Mouse (Mus musculus): ENCODE measurements around the gene Evl. TPM values are rescaled to one million over a fixed set of nuclear protein-coding genes. Genes with fewer than 3 reads are reported as not detected.

The Evl gene
- polyA plus RNA-seq, 1 experiment from 2014 or later = 88.5 TPM

DNA sequence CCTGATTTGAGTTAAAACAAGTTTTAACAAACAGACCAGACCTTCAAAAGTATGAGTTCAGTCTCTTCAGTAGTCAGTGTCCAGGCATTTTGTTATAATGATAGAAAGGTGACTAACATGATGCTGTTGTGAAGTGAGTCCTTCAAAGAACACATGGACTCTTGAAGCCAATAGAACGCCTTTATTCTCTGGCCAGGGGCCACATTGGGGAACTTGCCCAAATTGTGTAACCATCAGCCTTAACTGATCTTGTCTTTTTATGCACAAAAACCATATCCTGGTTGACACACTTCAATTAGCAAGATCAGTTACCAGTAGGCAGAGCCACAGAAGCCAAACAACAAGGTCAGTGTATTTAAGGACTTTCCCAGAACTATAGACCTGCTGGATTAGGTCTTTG is 75.0 kb downstream of the Evl start:
- H3K9ac ChIP-seq = no peak overlapping the region
- 0 out of 2 replicates have a peak, but pooled peaks cover 4% of the 10 kb centered on the region for H3K36me3 ChIP-seq
- 90% methylated on average over 1 of the region's 1 CpGs for WGBS
- no peaks in the 10 kb centered on the region for H3K4me1 ChIP-seq
- ATAC-seq (ENCODE audit: insufficient number of reproducible peaks, insufficient read depth, low FRiP score, low TSS enrichment) = no peak
- no peak overlapping the region for H3K4me3 ChIP-seq
- H3K27me3 ChIP-seq = no peaks in the 10 kb centered on the region
- no peaks in the 10 kb centered on the region for H3K9me3 ChIP-seq
- no peak overlapping the region for H3K27ac ChIP-seq
- no peak overlapping the region for H3K4me2 ChIP-seq (replicated peaks)

DNA sequence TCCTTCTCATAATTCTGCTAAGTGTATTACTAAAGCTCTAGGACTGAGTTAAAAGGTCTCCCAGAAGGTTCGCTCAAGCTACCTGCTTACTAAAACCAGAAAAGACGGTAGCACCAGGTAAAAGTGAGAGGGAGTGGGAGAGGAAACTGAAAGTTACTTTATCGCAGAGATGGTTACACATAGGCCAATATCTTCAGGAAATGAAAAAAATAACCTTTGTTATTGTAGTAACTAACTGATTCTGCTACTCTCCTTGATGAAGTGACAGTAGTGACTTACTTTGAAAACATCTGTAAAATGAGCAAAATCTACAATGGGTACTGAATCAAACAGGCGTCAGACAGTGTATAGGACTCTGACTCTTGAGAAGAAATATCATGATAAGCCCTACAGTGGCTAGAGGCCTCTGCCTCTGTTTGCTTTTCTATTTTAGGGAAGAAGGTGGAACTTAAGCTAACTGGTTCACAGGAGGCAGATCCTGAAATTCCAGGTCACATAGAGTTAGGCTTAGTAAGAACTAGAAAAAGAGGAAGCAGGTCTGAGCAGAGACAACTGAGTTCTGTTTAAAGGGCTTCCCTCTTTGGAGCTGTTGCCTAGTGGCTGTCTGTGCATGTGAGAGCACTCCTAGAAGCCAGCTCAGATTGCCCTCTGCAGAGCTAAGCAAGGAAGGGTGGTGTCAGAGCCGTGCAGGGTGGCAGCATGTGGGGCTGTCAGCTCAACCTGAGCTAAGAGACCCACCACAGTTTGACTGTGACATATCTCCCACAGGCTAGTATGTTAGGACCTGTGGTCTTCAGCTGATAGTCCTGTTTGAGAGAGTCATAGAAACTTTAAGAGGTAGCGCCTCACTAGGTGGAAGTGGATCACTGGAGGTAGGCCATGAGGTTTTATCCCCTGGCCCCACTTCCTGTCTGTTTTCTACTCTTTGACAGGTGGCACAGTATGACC is 76.5 kb downstream of the Evl start:
- no peak overlapping the region for H3K4me3 ChIP-seq
- H3K36me3 ChIP-seq = 0 out of 2 replicates have a peak, but pooled peaks cover 4% of the 10 kb centered on the region
- 87% methylated on average over 6 of the region's 6 CpGs for WGBS
- no peaks in the 10 kb centered on the region for H3K4me1 ChIP-seq
- no peak overlapping the region for H3K9ac ChIP-seq
- H3K27me3 ChIP-seq = no peaks in the 10 kb centered on the region
- no peak overlapping the region for H3K27ac ChIP-seq
- no peak for ATAC-seq (ENCODE audit: insufficient number of reproducible peaks, insufficient read depth, low FRiP score, low TSS enrichment)
- H3K4me2 ChIP-seq (replicated peaks) = no peak overlapping the region
- no peaks in the 10 kb centered on the region for H3K9me3 ChIP-seq

DNA sequence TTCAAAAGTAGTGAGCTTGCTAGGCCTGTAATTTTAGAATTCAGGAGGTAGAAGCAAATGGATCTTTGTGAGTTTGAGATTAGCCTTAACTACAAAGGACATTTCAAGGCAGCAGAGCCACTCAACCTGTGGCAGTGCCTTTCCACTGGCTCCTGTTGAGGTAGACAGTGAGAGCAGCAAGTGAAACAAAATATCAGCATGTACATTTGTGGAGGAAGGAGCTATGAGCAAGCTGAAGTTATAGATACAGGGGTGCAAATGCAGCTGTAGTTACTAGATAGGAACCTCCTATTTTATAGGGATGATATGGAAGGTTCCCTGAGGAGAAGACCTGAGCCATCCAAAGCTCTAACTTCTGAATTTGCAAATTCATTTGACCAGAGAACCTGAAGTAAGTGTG is 78.0 kb downstream of the Evl start:
- Histone ChIP-seq H3K4me2 (replicated peaks) (no peak overlapping the region), H3K4me3 (no peak overlapping the region), H3K36me3 (0 out of 2 replicates have a peak, but pooled peaks cover 4% of the 10 kb centered on the region), H3K9me3 (no peaks in the 10 kb centered on the region), H3K9ac (no peak overlapping the region), H3K27me3 (no peaks in the 10 kb centered on the region), H3K27ac (no peak overlapping the region), H3K4me1 (no peaks in the 10 kb centered on the region)
- ATAC-seq (ENCODE audit: insufficient number of reproducible peaks, insufficient read depth, low FRiP score, low TSS enrichment) = no peak

DNA sequence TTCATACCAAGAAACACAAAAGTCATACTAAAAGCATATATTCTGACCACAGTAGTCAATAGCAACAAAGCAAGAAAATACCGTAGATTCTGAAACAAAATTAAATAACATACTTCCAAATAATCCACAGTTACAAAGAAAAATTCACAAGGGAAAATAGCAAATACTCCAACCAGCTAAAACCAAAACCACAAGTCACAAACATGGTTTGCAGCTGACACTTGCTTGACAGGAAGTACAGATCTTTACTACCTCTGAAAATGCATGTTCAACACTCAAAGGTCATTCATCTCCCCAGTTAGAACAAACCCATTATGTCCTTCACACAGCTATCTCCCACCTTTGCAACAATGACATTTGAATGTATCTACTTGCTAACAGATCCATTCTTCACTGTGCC is 79.5 kb downstream of the Evl start:
- no peak overlapping the region for H3K9ac ChIP-seq
- no peak overlapping the region for H3K4me2 ChIP-seq (replicated peaks)
- no peak overlapping the region for H3K27ac ChIP-seq
- no peak for ATAC-seq (ENCODE audit: insufficient number of reproducible peaks, insufficient read depth, low FRiP score, low TSS enrichment)
- no peaks in the 10 kb centered on the region for H3K4me1 ChIP-seq
- H3K27me3 ChIP-seq = no peaks in the 10 kb centered on the region
- 0 out of 2 replicates have a peak, but pooled peaks cover 4% of the 10 kb centered on the region for H3K36me3 ChIP-seq
- H3K9me3 ChIP-seq = no peaks in the 10 kb centered on the region
- 89% methylated on average over 1 of the region's 1 CpGs for WGBS
- no peak overlapping the region for H3K4me3 ChIP-seq

DNA sequence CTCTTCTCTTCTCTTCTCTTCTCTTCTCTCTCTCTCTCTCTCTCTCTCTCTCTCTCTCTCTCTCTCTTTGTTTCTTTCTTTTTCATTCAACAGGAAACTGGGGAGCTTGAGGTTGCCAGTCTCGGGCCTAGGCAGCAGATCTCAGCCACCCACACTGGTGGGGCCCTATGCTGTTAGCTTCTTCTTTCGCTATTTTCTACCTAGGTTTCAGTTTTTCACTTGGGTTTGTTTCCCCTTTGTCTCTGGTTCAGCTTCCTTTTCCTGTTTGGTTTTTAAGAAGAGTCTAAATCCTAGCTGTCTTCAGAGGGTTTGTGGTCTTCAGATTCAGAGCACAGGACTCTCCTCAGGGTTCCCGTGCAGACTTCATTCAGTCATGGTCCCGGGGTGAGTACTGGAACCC is 81.0 kb downstream of the Evl start:
- ATAC-seq (ENCODE audit: insufficient number of reproducible peaks, insufficient read depth, low FRiP score, low TSS enrichment) = no peak
- H3K27me3 ChIP-seq = no peaks in the 10 kb centered on the region
- WGBS = 86% methylated on average over 4 of the region's 4 CpGs
- H3K4me1 ChIP-seq = no peaks in the 10 kb centered on the region
- H3K9ac ChIP-seq = no peak overlapping the region
- no peak overlapping the region for H3K27ac ChIP-seq
- no peaks in the 10 kb centered on the region for H3K9me3 ChIP-seq
- no peak overlapping the region for H3K4me2 ChIP-seq (replicated peaks)
- 0 out of 2 replicates have a peak, but pooled peaks cover 4% of the 10 kb centered on the region for H3K36me3 ChIP-seq
- no peak overlapping the region for H3K4me3 ChIP-seq

DNA sequence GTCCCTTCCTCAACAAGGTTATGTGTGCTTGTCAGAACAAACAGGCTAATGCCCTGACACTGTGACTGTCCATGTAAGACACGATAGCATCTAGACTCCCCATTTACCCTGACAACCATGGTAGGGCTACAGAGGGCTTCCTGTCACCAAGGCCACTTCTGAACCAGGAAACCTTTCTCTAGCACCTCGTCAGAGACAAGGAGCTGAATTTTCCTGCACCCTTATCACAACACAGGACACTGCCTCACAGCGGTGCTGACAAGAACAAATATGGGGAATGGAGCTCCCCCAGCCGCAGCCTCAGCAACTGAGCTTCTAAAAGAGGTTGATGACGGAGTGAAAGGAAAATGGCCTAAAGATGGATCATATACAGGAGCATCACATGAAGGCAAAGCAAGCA is 82.9 kb downstream of the Evl start:
- 0 out of 2 replicates have a peak, but pooled peaks cover 4% of the 10 kb centered on the region for H3K36me3 ChIP-seq
- whole genome bisulfite sequencing = 93% methylated on average over 5 of the region's 5 CpGs
- H3K9me3 ChIP-seq = no peaks in the 10 kb centered on the region
- no peaks in the 10 kb centered on the region for H3K27me3 ChIP-seq
- H3K4me2 ChIP-seq (replicated peaks) = no peak overlapping the region
- no peaks in the 10 kb centered on the region for H3K4me1 ChIP-seq
- H3K27ac ChIP-seq = no peak overlapping the region
- H3K4me3 ChIP-seq = no peak overlapping the region
- H3K9ac ChIP-seq = no peak overlapping the region
- ATAC-seq (ENCODE audit: insufficient number of reproducible peaks, insufficient read depth, low FRiP score, low TSS enrichment) = no peak

DNA sequence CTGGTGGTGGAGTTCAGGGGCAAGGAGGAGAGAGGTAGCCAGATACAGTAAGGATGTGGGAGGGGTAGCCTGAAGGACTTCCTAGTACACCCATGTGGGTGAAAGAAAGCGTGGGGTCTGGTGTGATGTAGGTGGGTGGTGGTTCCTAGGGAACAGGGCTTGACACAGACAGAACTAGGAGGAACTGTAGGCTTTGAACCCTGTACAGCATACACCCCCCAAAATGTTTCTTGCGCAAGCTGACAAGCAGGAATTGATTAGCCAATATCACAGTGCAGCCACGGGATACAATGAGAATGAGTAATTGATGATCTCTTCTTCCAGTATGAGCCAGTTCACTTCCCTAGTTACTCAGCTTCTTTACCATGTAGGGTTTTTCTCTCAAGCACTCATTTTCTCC is 84.6 kb downstream of the Evl start:
- no peaks in the 10 kb centered on the region for H3K36me3 ChIP-seq
- ATAC-seq (ENCODE audit: insufficient number of reproducible peaks, insufficient read depth, low FRiP score, low TSS enrichment) = no peak
- 89% methylated on average over 3 of the region's 3 CpGs for WGBS
- no peak overlapping the region for H3K9ac ChIP-seq
- no peaks in the 10 kb centered on the region for H3K4me1 ChIP-seq
- no peaks in the 10 kb centered on the region for H3K9me3 ChIP-seq
- no peaks in the 10 kb centered on the region for H3K27me3 ChIP-seq
- no peak overlapping the region for H3K4me2 ChIP-seq (replicated peaks)
- H3K27ac ChIP-seq = no peak overlapping the region
- H3K4me3 ChIP-seq = no peak overlapping the region

DNA sequence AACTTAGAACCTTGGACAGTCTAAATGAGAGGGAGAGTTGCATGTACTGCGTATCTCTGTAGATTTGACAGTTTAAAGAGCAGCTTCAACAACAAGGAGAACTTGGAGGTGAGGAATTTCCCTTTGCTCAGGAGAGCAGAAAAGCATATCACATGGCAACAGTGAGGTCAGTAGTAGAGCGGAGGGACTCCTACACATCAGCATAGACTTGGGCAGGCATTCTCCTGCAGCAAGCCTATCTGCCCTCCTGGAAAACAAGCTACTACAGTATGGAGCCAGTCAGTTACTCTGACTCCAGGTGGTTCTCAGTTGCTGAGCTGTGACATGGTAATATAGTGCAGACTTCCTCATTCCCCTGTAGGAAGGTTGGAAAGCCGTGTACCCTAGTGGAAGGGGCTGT is 87.5 kb downstream of the Evl start:
- WGBS = 92% methylated on average over 3 of the region's 3 CpGs
- ATAC-seq (ENCODE audit: insufficient number of reproducible peaks, insufficient read depth, low FRiP score, low TSS enrichment) = no peak
- H3K27ac ChIP-seq = no peak overlapping the region

DNA sequence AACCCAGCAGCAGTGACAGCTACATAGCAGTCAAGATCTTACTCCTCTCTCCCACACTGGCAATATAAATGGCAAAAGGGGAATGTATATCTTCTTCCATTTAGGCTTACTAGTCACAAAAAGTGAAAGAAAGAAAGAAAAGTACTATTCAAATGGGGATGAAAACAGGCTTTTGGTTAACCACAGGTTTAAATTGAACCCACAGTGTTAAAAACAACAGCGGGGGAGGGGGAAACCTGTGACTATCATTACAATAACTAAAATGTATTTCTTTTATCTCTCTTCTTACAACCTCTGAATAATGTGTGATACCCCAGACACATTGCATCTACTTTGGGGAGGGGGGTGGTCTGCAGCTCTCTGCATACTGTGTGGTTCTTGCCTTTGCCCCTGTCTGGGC is 91.7 kb downstream of the Evl start:
- Histone ChIP-seq H3K4me3 (no peak overlapping the region), H3K9me3 (no peaks in the 10 kb centered on the region), H3K36me3 (peaks cover 35% of the 10 kb centered on the region), H3K4me2 (replicated peaks) (no peak overlapping the region), H3K27me3 (no peaks in the 10 kb centered on the region), H3K4me1 (no peaks in the 10 kb centered on the region), H3K9ac (no peak overlapping the region), H3K27ac (no peak overlapping the region)
- 93% methylated on average over 1 of the region's 1 CpGs for WGBS
- no peak for ATAC-seq (ENCODE audit: insufficient number of reproducible peaks, insufficient read depth, low FRiP score, low TSS enrichment)

More for the DNA sequence above, 87.5 kb downstream of the Evl start:
- Histone ChIP-seq H3K4me2 (replicated peaks) (no peak overlapping the region), H3K9me3 (no peaks in the 10 kb centered on the region), H3K4me3 (no peak overlapping the region), H3K4me1 (no peaks in the 10 kb centered on the region), H3K27me3 (no peaks in the 10 kb centered on the region), H3K36me3 (no peaks in the 10 kb centered on the region), H3K9ac (no peak overlapping the region)

DNA sequence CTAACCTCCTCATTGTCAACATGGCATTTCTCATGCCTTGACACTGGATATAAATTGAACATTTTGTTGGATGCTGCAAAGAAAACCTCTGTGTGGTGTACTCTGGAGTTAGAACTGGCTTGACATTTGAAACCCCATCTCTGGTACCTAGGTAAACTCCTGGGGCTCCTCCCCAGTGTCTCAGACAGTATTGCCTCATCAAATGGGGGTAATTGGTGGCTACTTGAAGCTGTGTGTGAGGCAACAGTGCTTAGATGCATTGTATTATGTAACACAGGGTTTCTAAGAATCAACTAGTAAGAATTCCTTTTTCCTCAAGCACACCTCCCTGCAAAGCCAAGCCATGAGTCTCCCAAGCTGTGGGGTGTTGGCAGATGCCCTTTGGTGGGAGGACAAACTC is 93.3 kb downstream of the Evl start:
- no peak overlapping the region for H3K9ac ChIP-seq
- peaks cover 47% of the 10 kb centered on the region for H3K36me3 ChIP-seq
- ATAC-seq (ENCODE audit: insufficient number of reproducible peaks, insufficient read depth, low FRiP score, low TSS enrichment) = no peak
- no peaks in the 10 kb centered on the region for H3K9me3 ChIP-seq
- H3K27ac ChIP-seq = no peak overlapping the region
- H3K4me2 ChIP-seq (replicated peaks) = no peak overlapping the region
- H3K27me3 ChIP-seq = no peaks in the 10 kb centered on the region
- H3K4me1 ChIP-seq = no peaks in the 10 kb centered on the region
- no peak overlapping the region for H3K4me3 ChIP-seq

DNA sequence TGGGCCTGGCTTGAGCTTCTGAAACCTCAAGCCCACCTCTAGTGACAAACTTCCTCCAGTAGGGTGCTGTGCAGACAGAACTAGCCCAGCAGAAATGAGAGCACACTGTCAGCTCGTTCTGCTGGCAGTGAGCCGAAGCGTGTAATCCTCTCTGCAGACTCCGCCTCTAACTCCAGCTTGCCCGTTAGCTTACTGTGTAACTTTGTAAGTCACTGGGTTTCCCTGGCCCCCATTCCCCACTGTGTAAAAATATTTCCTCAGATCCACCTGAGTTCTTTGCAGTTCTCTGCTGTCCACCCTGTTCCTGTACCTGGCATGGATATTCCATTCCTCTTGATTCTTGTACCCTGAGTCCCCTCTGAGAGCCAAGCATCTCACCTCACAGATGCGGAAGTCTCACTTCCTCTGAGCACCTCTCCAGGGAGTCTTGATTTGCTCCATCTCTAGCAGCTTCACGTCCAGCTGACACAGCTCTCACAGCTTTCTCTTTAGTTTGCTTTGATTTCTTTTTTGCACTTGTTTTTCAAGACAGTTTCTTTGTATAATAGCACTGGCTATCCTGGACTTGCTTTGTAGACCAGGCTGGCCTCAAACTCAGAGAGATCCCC is 96.6 kb downstream of the Evl start:
- H3K36me3 ChIP-seq = peaks cover 70% of the 10 kb centered on the region
- no peaks in the 10 kb centered on the region for H3K4me1 ChIP-seq
- H3K4me2 ChIP-seq (replicated peaks) = no peak overlapping the region
- no peak overlapping the region for H3K4me3 ChIP-seq
- H3K27me3 ChIP-seq = no peaks in the 10 kb centered on the region
- no peaks in the 10 kb centered on the region for H3K9me3 ChIP-seq
- no peak overlapping the region for H3K27ac ChIP-seq
- 70% methylated on average over 7 of the region's 7 CpGs for WGBS
- H3K9ac ChIP-seq = no peak overlapping the region
- no peak for ATAC-seq (ENCODE audit: insufficient number of reproducible peaks, insufficient read depth, low FRiP score, low TSS enrichment)

All from embryonic facial prominence, embryonic 12.5 days (tissue).